Mouse (Mus musculus) layer of hippocampus, postnatal 10 days (tissue): ENCODE measurements around the gene Prkag2. TPM values are rescaled to one million over a fixed set of nuclear protein-coding genes. Genes with fewer than 3 reads are reported as not detected.

Source experiments
- DNase-seq, 2 experiments: peaks; one replicate each; pipeline ENCODE4 v3.0.0; 2021; ENCODE audit warnings: low spot score in 2 of 2
- long read RNA-seq: library from polyadenylated mRNA; stranded (forward); transcript quantifications from one replicate; pipeline ENCODE4 v2.0.0, GENCODE M21; 2023
- total RNA-seq, 2 experiments: library from RNA; stranded (reverse); gene quantifications; 2 replicates each; pipeline ENCODE4 v1.2.3; 2021

Prkag2 gene
- total RNA-seq, result 100 to 1,000 TPM; 143 to 147 TPM
- long read RNA-seq, transcript Prkag2-203 (12 exons, 2,205 nt), result major isoform, 26 of 62 reads
- long read RNA-seq, partial matches to known transcripts, result 14 of 62 reads
- long read RNA-seq, other reads (novel, unspliced or antisense), result 18 of 62 reads

DNA sequence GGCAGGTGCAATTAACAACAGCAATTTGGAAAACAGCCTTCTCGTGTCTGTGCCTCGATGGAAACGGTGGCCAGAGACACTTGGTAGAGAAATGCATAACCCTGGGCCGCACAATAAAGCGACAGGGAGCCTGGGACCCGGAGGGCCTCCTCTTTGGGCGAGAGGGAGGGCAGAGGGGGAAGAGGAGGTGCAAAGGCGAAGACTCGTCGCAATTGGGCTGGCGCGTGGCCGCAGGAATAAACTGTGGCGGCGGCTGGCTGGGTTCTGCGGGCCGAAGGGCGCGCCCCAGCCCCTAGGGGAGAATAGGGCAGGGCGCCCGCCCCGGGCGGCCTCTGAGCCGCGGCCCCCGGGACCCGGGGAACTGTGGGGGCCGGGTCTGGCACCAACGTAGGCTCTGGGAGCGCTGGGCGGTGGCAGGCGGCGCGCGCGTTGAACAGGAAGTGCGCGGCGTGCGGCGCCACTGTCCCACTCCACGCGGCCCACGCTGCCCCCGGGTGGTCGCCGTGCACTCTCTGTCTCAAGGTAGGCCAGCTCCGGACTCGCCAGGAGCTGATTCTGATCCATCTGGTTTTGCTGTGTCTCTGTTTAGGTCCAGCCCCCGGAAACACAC, at the start of gene Prkag2:
TSS of gene Prkag2 (minus strand) at position 127 of the 610 bp plus-strand sequence.
- peak in 1 of 2 experiments; percentile 62 for DNase-seq

DNA sequence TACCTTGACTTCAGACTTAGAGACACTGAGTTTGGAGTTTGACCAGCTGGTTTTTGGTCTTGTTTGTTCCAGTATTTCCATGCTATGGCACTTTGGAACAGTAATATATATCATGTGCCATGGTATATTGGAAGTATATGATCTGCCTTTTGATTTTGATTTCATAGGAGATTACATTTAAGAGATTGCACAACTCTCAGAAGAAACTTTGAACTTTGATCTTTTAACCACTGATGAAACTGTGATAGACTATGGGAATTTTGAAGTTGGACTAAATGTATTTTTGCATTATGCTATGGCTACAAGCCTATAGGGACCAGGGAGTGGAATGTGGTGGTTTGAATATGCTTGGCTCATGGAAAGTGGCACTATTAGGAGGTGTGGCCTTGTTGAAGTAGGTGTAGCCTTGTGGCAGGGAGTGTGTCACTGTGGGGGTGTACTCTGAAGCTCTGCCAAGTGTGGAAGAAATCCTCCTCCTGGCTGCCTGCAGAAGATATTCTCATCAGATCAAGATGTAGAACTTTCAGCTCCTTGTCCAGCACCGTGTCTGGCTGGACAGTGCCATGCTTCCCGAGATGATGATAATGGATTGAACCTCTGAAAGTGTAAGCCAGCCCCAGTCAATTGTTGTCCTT, 49.0 kb upstream of the Prkag2 start:
- DNase-seq, result no peak

DNA sequence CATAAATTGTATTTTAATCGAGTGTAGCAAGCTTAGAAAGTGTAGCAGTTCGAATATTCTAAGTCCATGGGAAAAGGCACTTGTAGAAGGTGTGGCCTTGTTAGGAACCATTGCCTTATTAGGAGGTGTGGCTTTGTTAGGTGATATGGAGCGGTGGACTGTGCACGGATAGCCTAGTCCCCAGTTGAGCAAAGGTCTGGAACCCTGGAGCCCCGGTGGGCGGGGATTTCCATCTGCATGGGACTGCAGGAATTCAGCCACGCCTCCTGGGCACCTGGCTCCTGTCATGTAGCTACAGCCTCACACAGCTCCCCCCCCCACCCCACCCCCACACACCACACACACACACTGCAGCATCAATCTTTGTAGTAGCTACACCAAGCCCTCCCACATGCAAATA, 46.3 kb upstream of the Prkag2 start:
- DNase-seq, result no peak

DNA sequence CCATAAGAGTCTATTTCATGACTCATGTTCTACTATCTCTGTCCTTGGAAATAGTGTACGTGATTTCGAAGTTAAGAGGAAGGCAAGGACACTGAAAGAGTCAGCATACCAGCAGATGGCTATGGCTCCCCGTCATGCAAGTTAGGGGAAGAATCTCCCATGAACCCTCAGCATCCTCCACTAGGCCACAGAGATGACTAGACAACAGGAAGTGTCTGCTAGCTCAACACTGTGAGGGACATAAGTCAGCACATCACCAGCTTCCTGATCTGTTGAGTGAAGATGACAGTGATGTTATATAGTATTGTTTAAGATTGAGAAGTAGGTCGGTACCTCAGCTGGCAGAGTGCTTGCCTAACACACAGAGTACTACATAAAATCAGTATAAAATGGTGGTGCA, 27.4 kb upstream of the Prkag2 start:
- DNase-seq, result no peak

DNA sequence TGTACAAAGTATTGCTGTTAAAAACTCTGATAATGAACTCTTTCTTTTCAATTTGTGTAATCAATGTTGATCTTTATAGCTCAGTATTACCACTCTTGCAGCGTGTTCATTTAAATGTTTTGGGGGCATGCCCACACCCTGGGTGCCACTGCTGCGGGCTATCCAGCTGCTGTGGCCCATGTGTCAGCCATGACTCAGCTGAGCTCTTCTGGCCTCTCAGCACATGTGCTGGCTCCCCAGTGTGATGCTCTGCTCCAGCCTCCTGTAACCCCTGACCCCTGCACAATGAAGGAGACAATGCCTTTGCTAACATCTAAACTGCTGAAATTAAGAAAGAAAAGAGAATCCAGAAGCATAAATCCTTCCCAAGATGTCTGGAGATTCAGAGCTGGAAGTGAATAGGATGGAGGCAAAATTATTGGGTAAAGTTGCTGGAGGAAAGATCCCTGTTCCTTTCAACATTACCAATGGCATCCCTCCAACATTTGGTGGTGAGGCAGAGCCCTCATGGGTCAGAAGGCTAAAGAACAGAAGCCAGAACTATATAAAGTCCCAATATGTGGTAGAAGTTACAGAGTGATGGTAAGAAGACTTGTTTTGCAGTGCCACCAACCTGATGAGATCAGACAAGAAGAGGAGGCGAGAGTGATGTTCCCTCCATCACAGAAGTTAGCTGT, 25.6 kb upstream of the Prkag2 start:
- no peak for DNase-seq

DNA sequence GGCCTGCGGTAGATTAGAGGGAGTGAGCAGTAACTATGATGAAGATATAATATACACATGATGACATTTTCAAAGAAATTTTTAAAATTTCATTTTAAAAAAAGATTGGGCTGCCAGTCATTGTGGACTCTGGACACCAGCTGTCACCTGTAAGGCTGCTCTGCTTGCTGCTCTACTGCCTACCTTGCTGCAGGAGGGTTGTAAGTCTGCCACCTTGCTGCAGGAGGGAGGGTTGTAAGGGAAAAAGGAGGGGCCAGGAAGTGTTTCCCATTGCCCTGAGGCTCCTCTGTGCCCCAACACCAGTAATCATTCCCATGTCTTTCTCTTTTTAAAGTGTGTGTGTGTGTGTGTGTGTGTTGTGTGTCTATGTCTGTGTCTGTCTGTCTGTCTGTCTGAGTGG, 22.1 kb upstream of the Prkag2 start:
- DNase-seq, result no peak

DNA sequence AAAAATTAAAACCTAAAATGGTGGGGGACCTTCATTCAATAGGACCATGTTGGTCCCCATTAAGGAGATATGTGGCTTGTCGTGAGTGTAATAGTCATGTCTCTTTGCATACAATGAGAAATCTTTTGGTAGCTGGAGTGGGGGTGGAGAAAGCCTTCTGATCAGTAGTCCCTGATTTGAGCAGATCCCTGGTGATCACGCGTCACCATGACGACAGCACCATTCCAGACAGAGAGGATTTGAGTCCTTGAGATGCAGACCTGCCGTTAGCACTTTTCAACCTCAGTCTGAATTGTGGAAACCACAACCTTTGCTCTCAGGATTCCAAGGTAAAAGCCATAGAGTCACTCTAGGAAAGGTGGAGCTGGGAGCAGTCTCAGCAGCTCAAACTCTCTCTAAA, 18.7 kb upstream of the Prkag2 start:
- peak in 1 of 2 experiments; percentile 32 for DNase-seq

DNA sequence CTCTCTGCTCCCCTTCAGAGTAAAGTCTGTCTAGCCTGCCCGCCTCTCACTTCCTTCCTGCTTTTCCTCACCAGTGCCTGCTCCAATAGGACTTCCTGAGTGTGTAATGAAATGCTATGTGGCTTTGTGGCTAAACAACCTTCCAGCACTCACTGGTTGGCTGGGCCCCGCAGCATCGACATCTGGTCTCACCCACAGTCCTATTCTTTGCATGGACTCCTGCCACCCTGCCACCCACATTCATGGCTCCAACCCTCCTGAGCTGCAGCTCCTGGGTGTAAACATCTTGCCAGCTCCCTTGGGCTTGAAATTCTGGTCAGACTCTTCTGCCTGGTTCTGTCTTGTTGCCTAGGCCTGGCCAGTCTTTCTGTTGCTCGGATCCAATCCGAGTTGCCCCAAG, 15.6 kb upstream of the Prkag2 start:
- DNase-seq, result peak; percentile 54 to 61

DNA sequence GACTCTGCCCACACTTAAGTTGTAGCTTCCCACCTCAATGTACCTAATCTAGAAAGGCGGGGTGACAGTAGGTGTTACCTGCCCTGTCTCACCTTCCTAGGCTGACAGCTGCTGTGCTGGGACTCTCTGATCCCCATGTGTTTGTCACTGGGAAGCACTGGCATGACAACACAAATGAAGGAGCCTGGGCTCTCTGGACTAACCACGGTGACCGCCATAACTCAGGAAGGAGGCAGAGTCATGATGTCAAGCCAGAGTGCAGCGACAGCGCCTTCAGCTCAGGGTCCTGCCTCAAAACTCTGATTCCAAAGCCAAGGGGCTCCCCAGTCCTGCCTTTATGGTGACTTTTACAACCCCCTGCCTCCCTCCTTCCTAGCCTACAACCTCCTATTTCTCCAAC, 14.8 kb upstream of the Prkag2 start:
- DNase-seq, result no peak

DNA sequence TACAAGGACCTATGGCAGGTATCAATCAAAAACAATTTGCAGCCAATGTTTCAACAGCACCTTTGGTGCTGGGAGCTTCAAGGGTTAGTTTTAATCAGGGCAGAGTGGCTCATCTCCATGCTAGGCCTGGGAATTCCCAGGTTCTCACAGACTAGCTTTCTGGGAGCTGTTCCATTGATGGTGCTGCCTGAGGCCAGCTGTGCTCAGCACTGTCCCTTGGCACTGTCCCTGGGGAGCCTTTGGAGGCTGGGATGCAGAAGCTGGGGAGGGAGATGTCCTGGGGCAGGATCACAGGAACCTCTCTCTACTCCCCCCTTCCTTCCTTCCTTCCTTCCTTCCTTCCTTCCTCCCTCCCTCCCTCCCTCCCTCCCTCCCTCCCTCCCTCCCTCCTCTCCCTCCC, 13.7 kb upstream of the Prkag2 start:
- DNase-seq, result peak in 1 of 2 experiments; percentile 7

DNA sequence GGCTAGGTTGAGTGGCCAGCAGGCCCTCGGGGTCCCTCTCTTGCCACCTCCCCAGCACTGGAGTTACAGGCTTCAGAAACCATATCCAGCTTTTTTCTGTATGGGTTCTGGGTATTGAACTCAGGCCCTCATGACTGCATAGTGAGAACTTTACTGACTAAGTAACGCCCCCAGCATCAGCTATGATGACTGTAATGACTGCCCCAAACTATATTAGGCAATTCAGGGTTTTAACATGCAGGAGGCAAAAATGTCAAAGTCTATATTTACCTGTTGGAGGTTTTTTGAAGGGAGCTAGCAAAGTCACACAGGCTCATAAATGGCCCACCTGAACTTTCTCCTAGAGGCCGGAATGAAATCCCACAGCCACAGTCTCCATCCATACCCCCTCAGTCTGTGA, 9.9 kb upstream of the Prkag2 start:
- DNase-seq, result no peak

DNA sequence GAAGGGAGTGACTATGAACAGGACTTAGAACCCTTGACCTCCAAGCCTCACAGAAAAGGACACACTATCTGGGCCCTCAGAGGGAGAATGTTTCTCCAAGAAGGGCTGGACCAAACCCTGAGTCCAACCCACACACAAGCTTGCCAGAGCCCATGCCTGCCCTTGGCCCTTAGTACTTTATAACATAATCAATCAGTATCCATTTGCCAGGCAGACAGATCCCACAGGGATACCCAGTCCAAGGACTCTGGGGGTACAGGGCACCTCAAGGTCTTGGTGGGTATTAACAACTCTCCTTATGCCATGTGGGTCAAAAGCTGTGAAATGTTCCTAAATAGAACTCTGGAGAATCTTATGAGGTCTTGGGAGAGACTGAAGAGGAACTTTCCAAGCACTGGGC, 5.3 kb upstream of the Prkag2 start:
- DNase-seq, result no peak

DNA sequence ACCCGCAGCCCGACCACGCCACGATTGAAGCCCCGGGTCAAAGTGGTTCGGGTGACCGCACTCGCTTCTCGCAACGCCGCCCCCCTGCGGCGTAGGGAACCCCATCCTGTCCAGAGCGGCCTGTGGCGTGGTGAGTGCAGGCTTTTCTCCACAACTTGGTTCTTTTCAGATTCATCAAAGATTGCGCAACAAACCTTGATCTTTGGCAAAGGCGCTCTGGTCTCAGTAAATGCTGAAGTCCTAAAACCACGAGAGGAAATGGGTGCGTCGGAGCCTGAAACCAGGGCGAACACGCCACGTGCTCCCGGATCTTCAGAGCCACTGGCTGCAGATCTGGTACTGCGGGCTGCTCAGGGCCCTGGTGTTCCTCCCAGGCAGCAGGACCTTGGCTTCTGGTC, 683 bp upstream of the Prkag2 start:
- DNase-seq, result peak; percentile 45 to 55

DNA sequence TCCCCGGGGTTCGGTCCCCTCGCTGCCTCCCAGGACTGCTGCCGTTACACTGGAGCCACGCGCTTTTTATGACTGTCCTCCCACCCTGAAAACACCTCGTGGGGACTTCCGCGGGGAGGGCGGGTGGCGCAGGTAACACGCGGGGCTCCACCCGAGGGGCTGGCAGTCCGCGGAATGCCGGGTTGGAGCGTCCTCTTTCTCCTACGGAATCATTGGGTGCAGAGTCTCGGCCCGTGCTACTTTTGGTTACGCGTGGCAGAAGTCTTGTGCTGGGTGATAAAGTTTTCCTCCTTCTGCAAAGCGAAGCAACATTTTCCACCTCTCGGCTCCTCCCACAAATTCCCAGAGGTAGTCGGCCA, 306 bp downstream of the Prkag2 start:
- DNase-seq, result peak in 1 of 2 experiments; percentile 53

DNA sequence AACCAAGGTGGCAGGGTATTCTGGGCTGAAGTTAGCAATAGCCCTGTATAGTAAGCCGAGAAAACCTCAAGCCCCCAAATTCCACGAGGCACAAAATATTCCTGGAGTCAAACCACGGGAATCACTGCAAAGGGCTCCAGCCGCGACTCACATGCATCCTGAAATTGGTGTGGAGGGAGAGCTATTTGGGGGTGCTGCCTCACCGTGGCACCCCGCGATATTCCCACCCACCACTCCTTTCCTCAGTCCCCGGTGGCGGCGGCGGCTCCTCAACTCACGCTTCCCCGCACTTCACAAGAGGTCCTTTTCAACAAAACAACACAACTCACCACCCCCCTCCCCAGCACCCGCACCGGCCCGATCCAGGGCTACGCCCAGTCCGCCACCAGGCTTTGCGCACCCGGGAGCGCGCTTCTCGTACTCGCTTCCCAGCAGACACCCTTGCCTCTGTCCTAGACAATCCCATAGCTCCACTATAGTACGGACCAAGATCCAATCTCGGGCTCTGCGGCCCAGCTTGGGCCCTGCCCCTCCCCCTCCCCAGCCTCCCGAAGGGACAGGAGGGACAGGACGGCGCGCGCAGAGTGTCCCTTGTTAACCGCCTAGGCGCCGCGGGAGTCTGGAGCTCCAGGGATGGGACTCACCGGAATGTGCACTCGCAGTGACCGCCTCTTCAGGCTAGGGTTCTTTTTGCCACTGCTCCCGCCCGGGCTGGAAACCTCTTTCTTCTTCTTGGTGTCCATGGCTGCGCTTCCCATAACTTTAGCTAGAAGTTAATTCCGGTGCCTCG, 880 bp downstream of the Prkag2 start:
- DNase-seq, result peak; percentile 63 to 77

DNA sequence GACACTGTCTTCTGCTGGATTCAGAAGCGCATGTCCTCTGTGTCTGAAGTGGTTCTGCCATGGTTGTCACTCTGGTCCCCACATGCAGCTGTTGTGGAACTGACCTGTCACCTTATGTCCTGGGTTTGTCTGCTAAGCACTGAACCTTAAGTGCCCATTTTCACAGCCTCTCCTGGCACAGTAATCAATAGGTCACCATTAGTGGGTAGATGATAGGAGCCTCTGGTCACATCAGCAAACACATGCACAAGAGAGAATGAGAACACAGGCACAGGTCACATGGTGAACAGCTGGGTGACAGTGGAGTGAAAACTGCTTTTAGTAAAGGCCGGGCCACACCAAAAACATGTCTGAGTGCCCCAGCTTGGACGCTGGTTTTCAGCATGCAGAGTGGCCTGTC, 2.6 kb downstream of the Prkag2 start:
- no peak for DNase-seq

DNA sequence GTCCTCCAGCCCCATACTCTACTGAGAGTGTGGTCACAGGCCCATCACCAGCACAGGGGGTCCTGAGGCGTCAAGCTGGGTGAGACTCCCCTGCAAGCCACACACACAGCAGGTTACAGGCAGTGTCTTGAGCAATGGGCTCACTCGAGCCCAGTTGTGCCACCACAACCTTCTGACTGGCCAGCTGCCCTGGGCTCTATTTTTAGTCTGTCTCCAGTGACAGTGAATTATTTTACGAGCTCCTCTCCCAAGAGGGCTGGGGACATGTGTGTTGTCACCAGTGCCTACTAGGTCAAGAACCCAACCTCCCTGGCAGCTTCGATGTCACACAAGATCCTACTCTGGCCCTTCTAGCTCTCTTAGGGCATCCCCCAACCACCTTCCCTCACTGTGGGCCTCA, 4.0 kb downstream of the Prkag2 start:
- DNase-seq, result no peak

DNA sequence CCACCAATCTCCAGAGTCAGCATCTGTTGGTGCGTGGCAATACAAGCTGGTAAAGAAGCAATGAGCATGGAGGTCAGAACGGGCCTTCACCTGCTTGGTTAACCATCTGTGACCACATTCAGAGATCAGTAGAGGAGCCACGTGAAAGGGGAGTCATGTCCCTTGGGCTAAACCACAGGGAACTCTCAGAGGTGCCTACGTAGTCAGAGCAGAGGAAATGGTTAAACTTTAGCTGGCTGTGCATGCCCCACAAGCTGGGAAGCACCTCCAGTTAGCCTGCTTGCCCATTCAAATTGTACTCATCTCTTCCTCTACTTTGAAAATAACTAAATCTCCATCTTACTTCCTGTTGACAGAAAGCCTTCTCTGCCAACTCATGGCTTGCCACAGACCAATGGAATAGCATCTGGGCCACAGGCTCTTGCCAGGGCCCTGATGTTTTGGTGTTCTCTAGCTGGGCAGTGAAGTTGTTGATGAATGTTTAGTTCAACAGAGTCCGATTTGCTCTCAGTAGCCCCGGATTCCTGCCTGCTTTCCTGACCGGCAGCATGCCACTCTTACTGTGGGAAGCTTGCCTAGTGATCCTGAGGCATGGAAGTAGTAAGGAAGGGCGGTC, 7.7 kb downstream of the Prkag2 start:
- DNase-seq, result no peak

DNA sequence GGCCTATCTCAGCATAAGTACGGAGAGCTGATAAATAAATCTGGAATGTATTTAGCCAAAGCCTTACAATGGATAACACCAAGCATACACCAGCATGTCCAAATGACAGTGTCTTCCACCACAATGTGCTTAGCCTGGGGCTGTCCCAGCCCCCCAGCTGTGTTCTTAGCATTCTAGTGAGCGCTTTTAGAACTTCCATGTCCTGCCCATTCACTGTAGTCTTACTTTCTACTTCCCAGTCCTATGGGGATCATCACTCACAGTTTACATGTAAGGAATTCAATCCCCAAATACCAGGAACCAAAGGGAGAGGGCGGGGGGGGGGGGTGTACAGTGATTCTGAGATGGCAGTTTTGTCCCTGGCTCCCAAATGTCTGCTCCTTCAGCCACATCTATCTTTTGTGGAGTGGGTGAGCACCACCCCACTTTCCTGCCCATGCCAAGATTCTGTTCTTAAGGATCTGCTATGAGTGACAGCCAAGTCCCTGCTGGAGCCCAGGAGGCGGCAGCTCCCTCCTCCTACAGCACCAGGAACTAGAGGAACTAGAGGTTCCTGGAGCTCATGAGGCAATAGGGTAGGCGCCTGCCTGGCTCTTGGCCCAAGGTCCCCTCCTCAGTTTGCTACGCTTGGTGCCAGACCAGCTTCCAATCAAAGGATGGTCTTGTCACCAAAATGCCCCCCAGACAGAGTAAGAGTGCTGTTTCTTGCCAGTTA, 11.0 kb downstream of the Prkag2 start:
- peak in 1 of 2 experiments; percentile 35 for DNase-seq

DNA sequence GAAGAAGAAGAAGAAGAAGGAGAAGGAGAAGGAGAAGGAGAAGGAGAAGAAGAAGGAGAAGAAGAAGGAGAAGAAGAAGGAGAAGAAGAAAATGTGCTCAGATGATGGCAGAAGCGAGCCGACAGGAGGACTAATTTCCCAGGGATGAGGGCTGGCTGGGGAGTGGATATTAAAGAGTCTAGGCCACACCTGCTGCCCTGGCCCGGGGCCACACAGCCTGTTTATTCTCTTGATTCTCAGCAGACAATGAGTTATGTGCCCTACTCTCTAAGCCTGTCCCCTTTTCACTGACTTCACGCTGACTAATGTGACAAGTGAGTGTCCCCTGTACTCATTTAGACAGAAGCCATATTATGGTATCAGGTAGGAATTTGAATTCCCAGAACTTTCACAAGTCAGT, 11.8 kb downstream of the Prkag2 start:
- DNase-seq, result no peak

DNA sequence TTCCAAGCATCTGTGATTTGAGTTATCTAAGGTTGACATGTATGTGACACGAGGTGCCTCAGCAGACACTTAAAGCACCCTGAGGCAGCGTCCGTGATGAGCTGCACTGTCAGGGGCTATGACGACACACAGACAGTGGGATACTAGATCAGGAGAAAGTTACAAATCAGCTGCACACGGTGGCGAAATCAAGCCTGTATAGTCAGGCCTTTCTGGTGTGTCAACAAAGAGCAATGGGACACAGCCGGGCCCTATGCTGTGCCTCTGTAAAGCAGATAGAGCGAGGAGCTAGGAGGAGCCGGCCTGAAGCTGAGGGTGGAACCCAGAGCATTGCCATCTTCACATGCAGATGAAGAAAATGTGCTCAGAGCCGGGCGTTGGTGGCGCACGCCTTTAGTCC, 12.3 kb downstream of the Prkag2 start:
- no peak for DNase-seq
